Mouse (Mus musculus) brain, embryonic 14.5 days (tissue): ENCODE measurements around the gene Magoh. TPM values are rescaled to one million over a fixed set of nuclear protein-coding genes. Genes with fewer than 3 reads are reported as not detected.

Source experiments
- DNase-seq: peaks from one replicate; pipeline ENCODE4 v3.0.0-alpha.2; 2011; ENCODE audit warnings: low read depth
- CTCF ChIP-seq: fragments of 200-500 bp; IDR thresholded peaks from 2 replicates; pipeline ENCODE4 v1.5.1; 2012; ENCODE audit warnings: inconsistent platforms, mild to moderate bottlenecking, moderate library complexity, borderline replicate concordance; ENCODE audit not compliant: insufficient read depth, insufficient read length; ENCODE audit errors: extremely low read depth
- POLR2A ChIP-seq: fragments of 200-500 bp; IDR thresholded peaks from 2 replicates; pipeline ENCODE4 v1.6.1; 2012; ENCODE audit warnings: mild to moderate bottlenecking, inconsistent platforms, borderline replicate concordance; ENCODE audit not compliant: poor library complexity, insufficient read depth, insufficient read length, severe bottlenecking; ENCODE audit errors: extremely low read depth
- polyA plus RNA-seq: library from polyadenylated mRNA; depleted of rRNA; stranded (reverse); fragments of >200 nt; gene quantifications from 2 replicates; pipeline ENCODE4 v1.2.3, GENCODE M21; 2012

Gene Magoh
- polyA plus RNA-seq, 1 experiment = 106 TPM

- no peak for DNase-seq
Observed at GRCm38 (mm10) chr4:107846795-107847194, 32.8 kb upstream of the Magoh start.

GRCm38 (mm10) chr4:107848546-107848945 is 31.0 kb upstream of the Magoh start:
- TF ChIP-seq CTCF = no peak
- no peak for TF ChIP-seq POLR2A
- DNase-seq = no peak

More at GRCm38 (mm10) chr4:107846795-107847194, 32.8 kb upstream of the Magoh start:
- TF ChIP-seq POLR2A = no peak
- TF ChIP-seq CTCF = no peak

GRCm38 (mm10) chr4:107849621-107850020 is 29.9 kb upstream of the Magoh start:
- TF ChIP-seq CTCF = no peak
- no peak for TF ChIP-seq POLR2A
- no peak for DNase-seq

DNA sequence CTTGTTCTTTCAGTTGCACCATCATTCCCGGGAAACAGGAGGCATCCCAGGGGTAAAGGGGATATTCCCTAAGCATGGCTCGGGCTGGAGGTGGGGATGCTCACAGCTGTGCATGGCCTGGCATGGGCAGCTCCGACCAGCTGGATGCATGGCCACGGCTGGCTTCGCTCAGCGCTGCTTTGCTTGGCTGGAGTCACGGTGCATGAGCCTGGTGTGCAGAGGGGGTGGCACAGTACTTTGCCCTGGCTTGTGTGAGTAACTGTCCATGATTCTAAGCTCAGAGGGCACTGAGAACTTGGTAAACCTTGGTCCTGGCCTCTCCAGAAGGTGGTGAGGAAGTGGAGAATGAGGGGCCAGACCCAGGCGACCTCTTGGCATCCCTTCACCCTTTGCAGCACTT is 29.5 kb upstream of the Magoh start:
- no peak for DNase-seq
- no peak for TF ChIP-seq CTCF

DNA sequence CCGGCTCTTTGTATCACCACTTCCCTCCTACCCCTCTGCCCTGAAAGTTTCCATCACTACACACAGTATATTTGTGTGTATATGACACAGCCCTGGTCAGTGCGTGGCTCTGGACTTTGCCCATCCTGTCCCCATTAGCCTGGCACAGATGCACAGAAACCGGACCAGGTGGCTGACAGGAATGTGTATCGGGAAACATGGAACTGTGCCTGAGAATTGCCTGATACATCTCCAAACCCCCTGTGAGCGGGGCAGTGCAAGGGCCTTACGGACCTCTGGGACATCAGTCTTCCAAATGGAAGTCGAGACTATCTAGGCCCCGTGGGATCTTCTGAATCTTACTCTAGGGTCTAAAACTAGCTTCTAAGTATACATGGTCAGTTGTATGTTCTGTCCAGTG is 26.2 kb upstream of the Magoh start:
- no peak for TF ChIP-seq CTCF
- no peak for TF ChIP-seq POLR2A
- DNase-seq = no peak

GRCm38 (mm10) chr4:107853836-107854235 is 25.7 kb upstream of the Magoh start:
- TF ChIP-seq POLR2A (no peak), CTCF (no peak)
- no peak for DNase-seq

GRCm38 (mm10) chr4:107856958-107857686 is 22.4 kb upstream of the Magoh start:
- DNase-seq = peak; percentile 61
- TF ChIP-seq POLR2A (no peak), CTCF (no peak)

- no peak for TF ChIP-seq POLR2A
- no peak for TF ChIP-seq CTCF
- DNase-seq = no peak
Observed at GRCm38 (mm10) chr4:107858995-107859394, 20.6 kb upstream of the Magoh start.

GRCm38 (mm10) chr4:107864866-107865265 is 14.7 kb upstream of the Magoh start:
- DNase-seq = no peak
- TF ChIP-seq CTCF (no peak), POLR2A (no peak)

DNA sequence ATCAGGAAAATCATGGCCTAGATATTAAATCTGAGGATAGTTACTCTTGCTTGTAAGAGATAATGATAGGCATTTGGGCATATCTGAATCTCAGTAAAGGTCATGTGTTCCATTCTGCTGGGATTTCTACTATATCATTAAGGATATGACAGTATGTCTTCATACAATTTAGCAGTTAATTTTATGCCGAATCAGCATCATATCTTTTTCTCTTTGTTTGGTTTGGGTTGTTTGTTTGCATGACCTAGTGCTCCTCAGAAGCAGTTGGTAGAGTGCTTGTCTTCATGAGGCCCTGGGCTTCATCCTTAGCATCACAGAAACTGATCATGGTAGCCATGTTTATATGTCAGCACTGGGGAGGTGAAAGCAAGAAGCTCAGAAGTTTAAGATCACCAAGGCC is 2.1 kb downstream of the Magoh start:
- TF ChIP-seq CTCF = no peak
- no peak for DNase-seq

DNA sequence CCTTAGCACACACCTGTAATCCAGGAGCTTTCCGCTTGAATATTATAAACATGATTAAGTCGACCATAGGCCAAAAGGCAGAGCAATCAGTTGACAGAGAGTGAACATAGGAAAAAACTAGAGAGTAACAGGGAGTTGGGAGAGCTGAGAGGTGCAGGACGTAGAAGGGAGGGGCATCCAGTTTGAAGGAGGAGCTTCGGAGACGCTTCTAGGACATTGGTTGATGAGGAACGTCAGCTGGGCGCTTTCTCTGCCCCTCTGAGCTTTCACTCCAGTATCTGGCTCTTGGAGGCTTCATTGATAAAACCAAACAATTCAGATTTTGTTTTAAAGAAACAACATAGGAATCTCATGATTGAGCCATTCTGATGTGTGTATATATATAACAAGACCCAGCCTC is 6.8 kb downstream of the Magoh start:
- no peak for TF ChIP-seq POLR2A
- no peak for TF ChIP-seq CTCF
- no peak for DNase-seq

GRCm38 (mm10) chr4:107889385-107889730 is 9.8 kb downstream of the Magoh start:
- TF ChIP-seq POLR2A (no peak), CTCF (no peak)
- no peak for DNase-seq

DNA sequence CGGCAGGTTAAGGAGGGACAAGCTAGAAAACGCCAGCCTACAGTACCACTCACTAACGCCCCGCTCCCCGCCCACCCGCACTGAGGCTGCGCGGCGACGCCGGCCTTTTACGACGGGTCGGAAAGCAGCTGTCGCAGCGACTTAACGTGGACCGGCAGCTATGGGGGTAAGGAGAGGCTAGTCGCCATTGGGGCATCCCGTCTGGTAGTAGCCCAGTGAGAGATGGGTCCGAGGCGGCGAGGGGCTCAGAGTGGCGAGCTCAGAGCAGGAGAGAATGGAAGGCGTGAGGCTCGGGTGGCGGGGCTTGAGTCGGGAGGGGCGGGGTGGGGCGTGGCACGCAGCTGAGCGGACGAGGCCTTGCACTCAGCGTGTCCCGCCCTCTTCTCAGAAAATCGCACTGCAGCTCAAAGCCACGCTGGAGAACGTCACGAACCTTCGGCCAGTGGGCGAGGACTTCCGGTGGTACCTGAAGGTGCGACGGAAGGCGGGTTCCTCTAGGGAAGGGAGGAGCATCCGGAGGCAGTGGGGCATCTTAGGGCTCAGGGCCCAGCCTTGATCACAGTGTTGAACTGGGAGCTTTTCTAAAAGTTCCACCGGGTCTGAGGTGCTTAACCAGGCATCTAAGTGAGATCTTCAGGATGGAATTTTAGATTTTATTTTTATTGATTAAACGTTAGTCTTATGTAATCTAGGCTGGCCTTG is 10.3 kb downstream of the Magoh start, which contains the start of gene 0610037L13Rik:
0610037L13Rik (plus strand) TSS at position 83 of the 702 bp plus-strand sequence.
- DNase-seq = peak; percentile 99
- TF ChIP-seq CTCF = no peak
- TF ChIP-seq POLR2A = peak; percentile 61; the same call in 1 of the 2 replicates

DNA sequence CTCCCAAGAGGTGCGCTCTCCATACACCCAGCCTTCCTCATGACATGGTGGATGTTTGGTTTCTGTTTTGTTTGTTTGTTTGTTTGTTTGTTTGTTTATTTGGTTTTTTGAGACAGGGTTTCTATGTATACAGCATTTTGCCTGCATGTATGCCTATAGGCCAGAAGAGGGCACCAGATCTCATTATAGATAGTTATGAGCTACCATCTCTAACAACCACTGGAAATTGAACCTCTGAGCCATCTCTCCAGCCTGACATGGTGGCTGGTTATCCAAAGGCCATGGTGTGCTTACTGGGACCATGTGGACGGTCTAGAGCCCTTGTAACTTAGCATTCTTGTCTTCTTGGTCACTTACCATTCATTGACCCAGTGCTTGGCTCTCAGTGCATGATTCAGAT is 13.1 kb downstream of the Magoh start:
- DNase-seq = peak; percentile 43
- TF ChIP-seq CTCF (peak; percentile 19; the same call in 1 of the 2 replicates), POLR2A (no peak)
